Mouse (Mus musculus) kidney, embryonic 16.5 days (tissue): Measurements from ENCODE around the gene Lrig1. TPM values are rescaled to one million over a fixed set of nuclear protein-coding genes. Genes with fewer than 3 reads are reported as not detected.
A peak's percentile ranks its signal among the peaks of the same experiment; 100 is the strongest.

Source experiments
- ATAC-seq: fragments of 200-750 bp; cut with Nextera tagmentation; 2 replicates; pipeline ENCODE4 v1.8.0; 2017; ENCODE audit warnings: moderate TSS enrichment; ENCODE audit not compliant: low FRiP score, low TSS enrichment
- H3K27ac ChIP-seq: fragments of 300-500 bp; sonication (generic); 2 replicates; pipeline ENCODE4 v1.5.1; 2014; ENCODE audit warnings: low read length
- H3K27me3 ChIP-seq: fragments of 300-500 bp; sonication (generic); 2 replicates; pipeline ENCODE4 v1.6.1; 2014; ENCODE audit warnings: low read length, control low read depth, mixed read lengths; ENCODE audit not compliant: insufficient read depth
- H3K36me3 ChIP-seq: fragments of 300-500 bp; sonication (generic); 2 replicates; pipeline ENCODE4 v1.6.1; 2014; ENCODE audit warnings: low read length, control low read depth, mixed read lengths; ENCODE audit not compliant: insufficient read depth
- H3K4me1 ChIP-seq: fragments of 300-500 bp; sonication (generic); 2 replicates; pipeline ENCODE4 v1.6.1; 2014; ENCODE audit warnings: low read length, control low read depth, mixed read lengths; ENCODE audit not compliant: insufficient read depth
- H3K4me2 ChIP-seq: fragments of 300-500 bp; sonication (generic); replicated peaks from 2 replicates; pipeline ENCODE4 v1.6.1; 2014; ENCODE audit warnings: low read depth, low read length
- H3K4me3 ChIP-seq: fragments of 300-500 bp; sonication (generic); 2 replicates; pipeline ENCODE4 v1.5.1; 2014; ENCODE audit warnings: mild to moderate bottlenecking, low read length
- H3K9ac ChIP-seq: fragments of 300-500 bp; sonication (generic); replicated peaks from 2 replicates; pipeline ENCODE4 v1.6.1; 2014; ENCODE audit warnings: low read length
- H3K9me3 ChIP-seq: fragments of 300-500 bp; sonication (generic); 2 replicates; pipeline ENCODE4 v1.6.1; 2016; ENCODE audit warnings: low read length, control low read depth
- whole genome bisulfite sequencing: fragments of 180-500 bp; shearing (Covaris S2); extraction: QIAGEN DNeasy Blood & Tissue Kit; methylation state at CpG from one replicate; pipeline ENCODE4 v1.1.7; 2014; 5-methylcytosine and 5-hydroxymethylcytosine counted together
- polyA plus RNA-seq: library from polyadenylated mRNA; unstranded; fragments of >200 nt; fragmentation: Nextera tagmentation; extraction: Ambion mirVana; gene quantifications from 2 replicates; pipeline ENCODE4 v1.2.1, GENCODE M21; 2015

Gene Lrig1
- polyA plus RNA-seq, 1 experiment from 2014 or later, result 7.4 TPM

DNA sequence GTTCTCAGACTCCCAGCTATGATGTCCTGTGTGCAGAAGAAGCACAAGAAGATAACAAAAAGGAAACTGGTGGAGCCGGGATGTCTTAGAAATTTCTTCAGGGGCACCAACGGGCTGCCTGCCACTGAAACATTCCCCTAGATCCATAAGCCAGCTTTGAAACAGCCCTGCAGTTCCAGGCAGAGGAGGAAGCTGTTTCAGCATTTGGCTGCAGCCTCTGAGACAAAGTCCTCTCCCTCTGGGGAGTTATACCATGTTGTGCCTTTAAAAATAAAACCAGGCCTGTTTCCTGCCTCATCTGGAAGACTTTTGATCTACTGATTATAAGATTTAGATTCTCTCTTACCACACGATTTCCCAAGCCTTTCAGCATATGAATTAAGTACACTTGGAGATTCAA, 55.3 kb downstream of the Lrig1 start:
- no peak for ATAC-seq
- no peaks in the 10 kb centered on the region for H3K27me3 ChIP-seq
- H3K4me1 ChIP-seq, result peaks cover 45% of the 10 kb centered on the region
- WGBS, result 53% methylated on average over 3 of the region's 3 CpGs
- H3K9me3 ChIP-seq, result no peaks in the 10 kb centered on the region
- no peak overlapping the region for H3K9ac ChIP-seq
- no peaks in the 10 kb centered on the region for H3K36me3 ChIP-seq
- no peak overlapping the region for H3K4me3 ChIP-seq
- no peak overlapping the region for H3K27ac ChIP-seq
- no peak overlapping the region for H3K4me2 ChIP-seq

DNA sequence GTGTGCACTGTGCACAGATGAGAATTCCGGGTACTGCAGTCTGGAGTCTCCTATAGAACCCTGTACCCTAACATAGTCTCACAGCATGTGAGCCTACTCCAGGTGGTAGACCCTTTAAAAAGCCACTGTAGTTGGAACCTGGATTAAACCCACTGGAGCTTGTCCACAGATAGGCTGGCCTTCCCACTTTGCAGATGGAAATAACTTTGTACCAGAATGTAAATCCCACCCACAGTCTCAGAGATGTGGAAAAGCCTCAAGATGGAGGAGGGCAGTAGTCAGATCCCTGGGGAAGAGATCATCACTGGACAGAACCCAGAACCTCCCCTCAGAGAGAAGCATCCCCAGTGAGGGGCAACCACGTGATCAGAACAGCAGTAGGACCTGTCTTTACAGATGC, 56.0 kb downstream of the Lrig1 start:
- Histone ChIP-seq H3K4me2 (no peak overlapping the region), H3K4me3 (no peak overlapping the region), H3K27ac (no peak overlapping the region), H3K27me3 (no peaks in the 10 kb centered on the region), H3K36me3 (no peaks in the 10 kb centered on the region), H3K9ac (no peak overlapping the region), H3K9me3 (no peaks in the 10 kb centered on the region), H3K4me1 (peaks cover 39% of the 10 kb centered on the region)
- 91% methylated on average over 2 of the region's 2 CpGs for WGBS
- ATAC-seq, result no peak

DNA sequence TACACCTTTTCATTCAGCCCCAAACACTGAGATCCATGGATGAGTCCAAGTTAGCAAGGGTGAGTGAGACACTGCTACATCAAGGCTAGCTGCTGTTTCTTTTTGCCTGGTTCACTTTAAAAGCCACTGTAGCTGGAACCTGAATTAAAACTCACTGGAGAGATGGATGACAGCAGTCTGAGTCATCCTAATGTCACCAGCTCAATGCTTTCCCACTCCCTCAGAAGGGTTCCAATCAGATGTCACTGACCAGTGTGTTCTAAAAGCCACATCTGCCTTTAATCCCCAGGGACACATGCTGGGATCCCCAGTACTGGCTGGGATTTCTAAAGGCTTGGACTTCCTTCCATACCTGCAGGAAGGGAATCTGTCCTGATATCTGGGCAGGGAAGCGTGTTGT, 57.9 kb downstream of the Lrig1 start:
- H3K27me3 ChIP-seq, result no peaks in the 10 kb centered on the region
- no peak overlapping the region for H3K4me2 ChIP-seq
- H3K4me3 ChIP-seq, result no peak overlapping the region
- no peaks in the 10 kb centered on the region for H3K36me3 ChIP-seq
- no peak overlapping the region for H3K9ac ChIP-seq
- H3K9me3 ChIP-seq, result no peaks in the 10 kb centered on the region
- H3K27ac ChIP-seq, result no peak overlapping the region
- peaks cover 25% of the 10 kb centered on the region for H3K4me1 ChIP-seq
- 86% methylated on average over 1 of the region's 1 CpGs for WGBS
- ATAC-seq, result no peak

DNA sequence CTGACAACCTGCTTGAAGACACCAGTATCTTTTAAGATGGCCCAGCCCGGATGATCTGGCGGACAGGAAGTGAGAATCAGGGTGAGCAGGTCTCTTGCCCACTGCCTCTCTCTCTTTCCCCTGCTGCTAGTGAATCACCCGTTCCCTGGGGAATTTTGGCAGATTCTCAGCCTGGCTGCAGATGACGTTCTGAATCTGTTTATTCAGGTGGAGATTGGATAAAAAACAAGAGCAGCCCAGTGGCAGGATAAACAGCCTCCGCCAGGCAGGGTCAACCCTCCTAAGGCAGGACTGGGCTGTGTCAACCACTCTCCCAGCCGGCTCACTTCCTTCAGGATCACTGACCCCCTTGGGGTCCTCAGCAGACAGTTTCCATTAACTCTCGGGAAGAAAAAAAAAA, 59.7 kb downstream of the Lrig1 start:
- Histone ChIP-seq H3K36me3 (no peaks in the 10 kb centered on the region), H3K27me3 (no peaks in the 10 kb centered on the region), H3K27ac (no peak overlapping the region), H3K9ac (no peak overlapping the region), H3K9me3 (no peaks in the 10 kb centered on the region), H3K4me1 (peaks cover 20% of the 10 kb centered on the region), H3K4me2 (no peak overlapping the region), H3K4me3 (no peak overlapping the region)
- ATAC-seq, result no peak; the same call in 1 of the 2 replicates
- WGBS, result 19% methylated on average over 7 of the region's 7 CpGs

DNA sequence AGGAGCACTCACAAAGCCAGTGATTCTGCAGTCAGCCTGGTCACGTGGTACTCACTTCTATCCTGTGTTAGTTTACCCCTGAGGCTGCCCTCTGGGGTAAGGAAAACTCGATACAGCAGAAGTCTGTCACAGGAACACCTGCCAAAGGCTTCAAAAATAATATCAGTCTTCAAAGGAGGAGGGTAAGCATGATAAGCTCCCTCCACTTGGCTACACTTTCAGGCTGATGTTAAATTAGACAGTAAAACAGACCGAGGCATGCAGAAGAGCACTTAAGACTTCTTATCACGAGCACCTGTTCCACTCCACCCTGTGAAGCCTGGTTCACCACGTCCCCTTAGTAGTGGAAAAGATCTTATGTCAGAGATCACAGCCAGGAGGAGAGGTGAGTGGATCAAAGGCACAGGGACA, 62.9 kb downstream of the Lrig1 start:
- Histone ChIP-seq H3K27me3 (no peaks in the 10 kb centered on the region), H3K4me3 (no peak overlapping the region), H3K36me3 (no peaks in the 10 kb centered on the region), H3K4me2 (no peak overlapping the region), H3K9ac (no peak overlapping the region), H3K9me3 (no peaks in the 10 kb centered on the region), H3K4me1 (peaks cover 20% of the 10 kb centered on the region), H3K27ac (no peak overlapping the region)
- no peak for ATAC-seq
- WGBS, result 34% methylated on average over 5 of the region's 5 CpGs

DNA sequence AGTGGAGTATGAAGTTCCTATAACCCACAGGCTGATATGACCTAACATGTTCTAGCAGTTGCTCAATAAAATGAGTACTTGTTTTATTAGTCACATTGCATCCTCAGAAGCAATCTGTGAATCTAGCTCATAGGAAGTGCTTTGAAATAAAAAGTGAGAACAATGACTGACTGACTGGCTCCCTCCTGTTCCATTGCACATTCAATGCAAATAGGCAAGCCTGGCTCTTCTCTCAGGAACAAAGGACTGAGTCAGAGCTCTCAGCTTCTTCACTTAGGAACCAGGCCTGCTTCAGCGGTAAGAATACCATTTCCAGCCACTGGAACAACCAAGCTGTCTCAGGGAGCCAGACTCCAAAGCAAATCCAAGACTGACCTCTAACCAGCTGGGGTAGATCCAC, 64.6 kb downstream of the Lrig1 start:
- no peak overlapping the region for H3K4me3 ChIP-seq
- no peak overlapping the region for H3K9ac ChIP-seq
- WGBS, result 58% methylated on average over 1 of the region's 1 CpGs
- no peaks in the 10 kb centered on the region for H3K36me3 ChIP-seq
- peaks cover 22% of the 10 kb centered on the region for H3K4me1 ChIP-seq
- H3K27ac ChIP-seq, result no peak overlapping the region
- H3K9me3 ChIP-seq, result no peaks in the 10 kb centered on the region
- H3K27me3 ChIP-seq, result no peaks in the 10 kb centered on the region
- no peak overlapping the region for H3K4me2 ChIP-seq
- no peak for ATAC-seq

DNA sequence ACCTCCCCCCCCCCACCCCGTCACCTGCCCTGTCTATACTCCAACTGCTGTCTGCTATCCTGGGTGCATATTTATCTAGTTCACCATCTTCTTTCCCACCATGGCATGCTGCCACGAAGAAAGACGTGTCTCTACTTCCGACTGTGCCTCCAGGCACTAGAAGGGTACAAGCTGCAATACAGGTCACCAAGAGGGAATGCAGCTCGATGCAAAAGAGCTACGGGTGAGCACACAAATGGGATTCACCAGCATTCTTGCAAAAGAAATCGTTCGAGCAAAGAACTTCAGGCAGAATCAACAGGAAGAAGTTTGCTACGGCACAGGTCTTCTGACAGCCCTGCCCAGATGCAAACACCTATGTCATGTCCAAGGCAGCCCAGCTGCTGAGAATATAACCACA, 65.2 kb downstream of the Lrig1 start:
- 0 out of 2 replicates have a peak, but pooled peaks have one; percentile 2 for ATAC-seq
- Histone ChIP-seq H3K4me2 (no peak overlapping the region), H3K4me1 (peaks cover 18% of the 10 kb centered on the region; the same call in 1 of the 2 replicates), H3K9me3 (no peaks in the 10 kb centered on the region), H3K27me3 (no peaks in the 10 kb centered on the region), H3K9ac (no peak overlapping the region), H3K4me3 (no peak overlapping the region), H3K36me3 (no peaks in the 10 kb centered on the region), H3K27ac (no peak overlapping the region)
- WGBS, result 63% methylated on average over 9 of the region's 9 CpGs

DNA sequence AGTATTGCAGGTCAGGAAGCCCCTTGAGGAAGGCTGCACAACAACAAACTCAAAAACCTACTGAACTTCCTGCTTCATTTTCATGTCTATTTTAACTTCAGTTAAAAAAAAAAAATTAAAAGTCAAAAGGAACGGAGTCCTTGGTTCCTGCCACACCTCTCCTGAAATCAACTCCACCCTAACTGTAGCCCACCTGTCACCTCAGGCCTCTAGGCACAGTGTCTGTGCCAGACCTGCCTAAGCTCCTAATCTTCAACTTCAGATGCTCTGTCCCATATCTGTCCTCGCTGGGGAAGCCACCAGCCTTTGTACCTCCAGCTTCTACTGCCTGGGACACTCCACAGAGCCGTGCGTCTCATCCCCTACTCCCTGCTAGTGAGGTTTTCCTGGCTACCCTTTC, 65.7 kb downstream of the Lrig1 start:
- Histone ChIP-seq H3K27ac (no peak overlapping the region), H3K9ac (no peak overlapping the region), H3K27me3 (no peaks in the 10 kb centered on the region), H3K9me3 (no peaks in the 10 kb centered on the region), H3K4me1 (peaks cover 18% of the 10 kb centered on the region; the same call in 1 of the 2 replicates), H3K4me2 (no peak overlapping the region), H3K36me3 (no peaks in the 10 kb centered on the region), H3K4me3 (no peak overlapping the region)
- 78% methylated on average over 4 of the region's 4 CpGs for WGBS
- 0 out of 2 replicates have a peak, but pooled peaks have one; percentile 7 for ATAC-seq

DNA sequence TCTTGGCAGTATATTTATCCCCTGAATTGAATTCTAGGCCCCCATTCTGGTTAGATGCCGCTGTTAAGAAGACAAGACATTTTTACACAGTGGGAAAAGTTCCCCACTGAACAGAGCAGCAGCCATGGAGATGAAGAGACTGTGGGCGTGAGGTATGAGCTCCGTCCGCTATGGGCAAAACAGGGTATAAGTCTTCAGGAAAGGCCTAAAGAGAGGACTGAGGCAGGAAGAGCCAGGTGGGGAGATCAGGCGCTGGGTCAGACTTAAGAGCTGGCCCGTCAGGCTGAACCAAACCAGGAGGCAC, 68.2 kb downstream of the Lrig1 start:
- no peak overlapping the region for H3K4me3 ChIP-seq
- no peaks in the 10 kb centered on the region for H3K9me3 ChIP-seq
- no peak overlapping the region for H3K27ac ChIP-seq
- no peak for ATAC-seq
- H3K4me2 ChIP-seq, result no peak overlapping the region
- peaks cover 11% of the 10 kb centered on the region for H3K4me1 ChIP-seq
- no peak overlapping the region for H3K9ac ChIP-seq
- no peaks in the 10 kb centered on the region; the same call in 1 of the 2 replicates for H3K36me3 ChIP-seq
- WGBS, result 87% methylated on average over 6 of the region's 6 CpGs
- no peaks in the 10 kb centered on the region for H3K27me3 ChIP-seq

DNA sequence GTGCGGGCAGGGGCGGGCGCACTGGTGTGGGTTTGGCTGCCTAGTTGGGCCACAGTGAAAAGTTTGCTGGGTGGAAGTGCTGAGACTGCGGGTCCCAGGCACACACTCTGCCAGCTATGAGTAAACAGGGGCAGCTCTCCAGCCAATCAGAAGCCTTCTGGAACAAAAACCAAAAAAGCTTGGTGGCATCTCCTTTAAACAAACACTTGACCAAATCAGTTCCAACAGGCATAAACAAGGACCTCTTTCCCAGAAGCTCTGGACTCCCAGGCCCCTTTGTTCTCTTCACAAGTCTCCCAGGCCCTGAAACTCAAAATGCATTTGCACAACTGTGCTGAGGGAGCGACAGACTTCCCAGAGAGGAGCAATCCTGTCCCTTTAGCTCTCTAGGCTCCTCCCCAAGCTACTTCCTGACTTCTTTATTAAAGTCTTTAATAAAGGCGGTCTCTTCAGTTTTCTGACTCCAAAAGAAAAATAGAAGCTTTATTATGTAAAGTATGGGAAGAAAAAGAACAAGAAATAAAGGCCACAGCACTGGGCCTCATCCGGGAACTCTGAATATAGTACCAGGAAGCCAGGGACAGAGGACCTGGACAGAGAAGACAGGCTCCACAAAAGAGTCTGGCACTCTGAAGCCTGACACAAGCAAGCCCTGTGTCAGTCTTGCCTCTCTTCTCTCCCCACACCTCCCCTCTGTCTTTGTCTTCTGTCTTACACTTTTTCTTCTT, 68.7 kb downstream of the Lrig1 start:
- 55% methylated on average over 7 of the region's 7 CpGs for WGBS
- Histone ChIP-seq H3K36me3 (no peaks in the 10 kb centered on the region; the same call in 1 of the 2 replicates), H3K4me3 (no peak overlapping the region), H3K27ac (peak overlapping the region; percentile 21; the same call in 1 of the 2 replicates), H3K4me1 (peaks cover 15% of the 10 kb centered on the region), H3K4me2 (no peak overlapping the region), H3K9ac (no peak overlapping the region), H3K9me3 (no peaks in the 10 kb centered on the region), H3K27me3 (no peaks in the 10 kb centered on the region)
- ATAC-seq, result no peak
